Mouse (Mus musculus) C2C12 (cell line): Measurements from ENCODE around the gene Agpat2. TPM values are rescaled to one million over a fixed set of nuclear protein-coding genes. Genes with fewer than 3 reads are reported as not detected.

Experiments used
- H3K27me3 ChIP-seq: one replicate; pipeline ENCODE4 v1.6.1; 2011; ENCODE audit not compliant: control insufficient read depth, insufficient read depth, insufficient read length
- H3K36me3 ChIP-seq: one replicate; pipeline ENCODE4 v1.6.1; 2011; ENCODE audit not compliant: control insufficient read depth, insufficient read depth
- H3K4me3 ChIP-seq: one replicate; pipeline ENCODE4 v1.5.1; 2011; ENCODE audit warnings: mild to moderate bottlenecking, control low read depth; ENCODE audit not compliant: poor library complexity, insufficient read depth, severe bottlenecking
- H3K79me2 ChIP-seq: one replicate; pipeline ENCODE4 v1.6.1; 2011; ENCODE audit not compliant: control insufficient read depth, insufficient read depth
- H3K79me3 ChIP-seq: one replicate; pipeline ENCODE4 v1.6.1; 2011; ENCODE audit warnings: low read depth, control low read depth
- H3ac ChIP-seq: one replicate; pipeline ENCODE3; 2011; ENCODE audit warnings: low read depth; ENCODE audit not compliant: control insufficient read depth, insufficient read length
- CEBPB ChIP-seq: IDR thresholded peaks from one replicate; pipeline ENCODE4 v1.6.1; 2011; ENCODE audit warnings: low read depth, mild to moderate bottlenecking, control low read depth, moderate library complexity
- CTCF ChIP-seq: IDR thresholded peaks from one replicate; pipeline ENCODE4 v1.5.1; 2011; ENCODE audit not compliant: control insufficient read depth, insufficient read depth, insufficient read length
- FOSL1 ChIP-seq: IDR thresholded peaks from one replicate; pipeline ENCODE4 v1.8.0; 2011; ENCODE audit warnings: mild to moderate bottlenecking, low read length; ENCODE audit not compliant: poor library complexity, insufficient read depth, severe bottlenecking
- MAX ChIP-seq: IDR thresholded peaks from one replicate; pipeline ENCODE4 v1.6.1; 2011; ENCODE audit warnings: mild to moderate bottlenecking, control low read depth
- MYOD1 ChIP-seq: IDR thresholded peaks from one replicate; pipeline ENCODE4 v1.6.1; 2011; ENCODE audit warnings: low read depth; ENCODE audit not compliant: control insufficient read depth, insufficient read length
- MYOG ChIP-seq: IDR thresholded peaks from one replicate; pipeline ENCODE4 v1.6.1; 2011; ENCODE audit not compliant: control insufficient read depth, insufficient read length; ENCODE audit errors: extremely low read depth
- USF1 ChIP-seq: IDR thresholded peaks from one replicate; pipeline ENCODE4 v1.6.1; 2011; ENCODE audit warnings: low read depth, mild to moderate bottlenecking, control low read depth, moderate library complexity
- polyA plus RNA-seq: library from polyadenylated mRNA; unstranded; fragments of >200 nt; fragmentation: generic; extraction: Trizol; gene quantifications from one replicate; pipeline ENCODE4 v1.2.1, GENCODE M21; 2012; ENCODE audit warnings: missing spikeins

Agpat2 gene
- polyA plus RNA-seq, 1 experiment, result 37.9 TPM

- no peaks in the 10 kb centered on the region for H3K79me3 ChIP-seq
- H3K36me3 ChIP-seq, result no peaks in the 10 kb centered on the region
- peaks cover 13% of the 10 kb centered on the region for H3K79me2 ChIP-seq
- TF ChIP-seq CTCF, result no peak
- TF ChIP-seq MAX, result no peak
- no peak for TF ChIP-seq MYOG
- TF ChIP-seq MYOD1, result no peak
- no peak for TF ChIP-seq FOSL1
- TF ChIP-seq CEBPB, result no peak
- TF ChIP-seq USF1, result no peak
- no peaks in the 10 kb centered on the region for H3K27me3 ChIP-seq
- H3K4me3 ChIP-seq, result no peak overlapping the region
- H3ac ChIP-seq, result no peak overlapping the region
These were observed 1.1 kb upstream of the Agpat2 start for GRCm38 (mm10) chr2:26605331-26605730.

- no peaks in the 10 kb centered on the region for H3K36me3 ChIP-seq
- H3K27me3 ChIP-seq, result no peaks in the 10 kb centered on the region
- TF ChIP-seq CEBPB, result no peak
- TF ChIP-seq MYOG, result no peak
- TF ChIP-seq MYOD1, result no peak
These were observed 1.1 kb downstream of the Agpat2 start for GRCm38 (mm10) chr2:26603159-26603558.

DNA sequence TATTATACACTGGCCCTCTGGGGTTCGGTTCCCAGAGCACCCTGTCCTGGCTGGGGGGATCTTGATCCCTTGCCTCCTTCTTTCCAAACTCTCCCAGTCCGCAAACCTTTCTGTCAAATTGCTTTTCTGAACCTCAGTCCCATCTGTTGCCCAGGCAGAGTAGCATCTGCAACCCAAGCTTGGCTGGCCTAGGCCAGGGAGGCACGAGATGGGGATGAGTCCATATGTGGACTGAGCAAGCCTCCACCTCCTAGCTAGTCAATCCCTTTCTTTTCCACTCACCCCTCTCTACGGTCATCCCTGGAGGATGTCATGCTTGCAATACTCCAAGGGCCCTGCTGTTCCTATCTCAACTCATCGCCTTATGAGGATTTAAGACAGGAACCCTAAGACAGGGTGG lies 1.6 kb downstream of the Agpat2 start:
- no peaks in the 10 kb centered on the region for H3K36me3 ChIP-seq
- H3ac ChIP-seq, result no peak overlapping the region
- H3K4me3 ChIP-seq, result no peak overlapping the region
- H3K27me3 ChIP-seq, result no peaks in the 10 kb centered on the region
- peaks cover 19% of the 10 kb centered on the region for H3K79me2 ChIP-seq
- H3K79me3 ChIP-seq, result no peaks in the 10 kb centered on the region
- no peak for TF ChIP-seq MYOG
- no peak for TF ChIP-seq USF1
- no peak for TF ChIP-seq MAX
- no peak for TF ChIP-seq CTCF
- TF ChIP-seq FOSL1, result no peak
- no peak for TF ChIP-seq MYOD1
- no peak for TF ChIP-seq CEBPB

More at GRCm38 (mm10) chr2:26603159-26603558, 1.1 kb downstream of the Agpat2 start:
- H3K79me3 ChIP-seq, result no peaks in the 10 kb centered on the region
- H3K79me2 ChIP-seq, result peaks cover 19% of the 10 kb centered on the region
- H3K4me3 ChIP-seq, result peak overlapping the region; percentile 61
- peak overlapping the region; percentile 25 for H3ac ChIP-seq

- TF ChIP-seq MYOG (no peak), CEBPB (no peak), CTCF (no peak), USF1 (no peak), FOSL1 (no peak), MYOD1 (no peak)
- Histone ChIP-seq H3K27me3 (no peaks in the 10 kb centered on the region), H3K79me3 (no peaks in the 10 kb centered on the region), H3K4me3 (no peak overlapping the region), H3K79me2 (peaks cover 19% of the 10 kb centered on the region), H3ac (no peak overlapping the region), H3K36me3 (no peaks in the 10 kb centered on the region)
These were observed 2.6 kb downstream of the Agpat2 start for GRCm38 (mm10) chr2:26601595-26601994.

- Histone ChIP-seq H3K79me2 (peaks cover 19% of the 10 kb centered on the region), H3K4me3 (no peak overlapping the region), H3K79me3 (no peaks in the 10 kb centered on the region), H3ac (no peak overlapping the region), H3K36me3 (peaks cover under 1% of the 10 kb centered on the region), H3K27me3 (no peaks in the 10 kb centered on the region)
- TF ChIP-seq CEBPB, result no peak
- no peak for TF ChIP-seq MAX
- no peak for TF ChIP-seq USF1
These were observed 3.6 kb downstream of the Agpat2 start for GRCm38 (mm10) chr2:26600664-26601063.

GRCm38 (mm10) chr2:26599965-26600364 lies 4.3 kb downstream of the Agpat2 start:
- no peak overlapping the region for H3K4me3 ChIP-seq
- no peak overlapping the region for H3ac ChIP-seq
- H3K79me3 ChIP-seq, result no peaks in the 10 kb centered on the region
- H3K79me2 ChIP-seq, result peaks cover 19% of the 10 kb centered on the region
- peaks cover 3% of the 10 kb centered on the region for H3K36me3 ChIP-seq
- H3K27me3 ChIP-seq, result no peaks in the 10 kb centered on the region
- TF ChIP-seq CTCF, result no peak
- no peak for TF ChIP-seq MYOD1
- TF ChIP-seq MYOG, result no peak
- TF ChIP-seq USF1, result no peak
- no peak for TF ChIP-seq CEBPB
